Mouse (Mus musculus) ovary, postnatal 14 days (tissue): Measurements from ENCODE around the gene Zc3hav1l.

ENCODE experiments used
- DNase-seq: peaks from one replicate; pipeline ENCODE4 v3.0.0; 2022; ENCODE audit warnings: low spot score

Gene Zc3hav1l

DNA sequence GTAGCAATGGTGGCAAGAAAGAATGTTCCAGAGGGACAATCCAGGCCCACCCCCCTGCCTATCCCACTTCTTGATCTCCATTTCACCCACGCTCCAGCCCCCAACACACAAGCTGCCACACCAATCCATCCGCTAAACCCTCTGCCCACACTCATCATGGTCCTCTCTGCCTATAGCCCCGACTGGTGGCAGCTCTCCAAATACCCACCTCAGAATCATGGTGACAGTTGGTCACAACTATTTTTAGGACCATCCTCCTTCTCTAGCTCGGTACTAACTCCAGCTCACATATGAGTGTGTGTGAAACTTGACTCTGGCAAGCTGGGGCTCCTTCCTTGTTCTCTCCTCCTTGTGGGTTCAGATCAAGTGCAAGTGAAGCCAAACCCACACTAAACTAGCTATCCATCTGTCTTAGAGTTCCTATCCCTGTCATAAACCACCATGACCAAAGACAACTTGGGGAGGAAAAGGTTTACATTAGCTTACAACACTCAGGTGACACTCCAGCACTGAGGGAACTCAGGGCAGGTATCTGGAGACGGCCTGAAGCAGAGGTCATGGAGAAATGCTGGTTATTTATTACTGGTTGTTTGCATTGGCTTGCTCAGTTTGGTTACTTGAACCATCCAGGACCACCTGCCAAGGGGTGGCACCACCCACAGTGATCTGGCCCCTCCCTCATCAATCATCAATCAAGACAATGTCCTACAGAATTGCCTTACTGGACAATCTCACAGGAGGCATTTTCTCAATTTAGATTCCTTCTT is 35.5 kb downstream of the Zc3hav1l start:
- no peak for DNase-seq

DNA sequence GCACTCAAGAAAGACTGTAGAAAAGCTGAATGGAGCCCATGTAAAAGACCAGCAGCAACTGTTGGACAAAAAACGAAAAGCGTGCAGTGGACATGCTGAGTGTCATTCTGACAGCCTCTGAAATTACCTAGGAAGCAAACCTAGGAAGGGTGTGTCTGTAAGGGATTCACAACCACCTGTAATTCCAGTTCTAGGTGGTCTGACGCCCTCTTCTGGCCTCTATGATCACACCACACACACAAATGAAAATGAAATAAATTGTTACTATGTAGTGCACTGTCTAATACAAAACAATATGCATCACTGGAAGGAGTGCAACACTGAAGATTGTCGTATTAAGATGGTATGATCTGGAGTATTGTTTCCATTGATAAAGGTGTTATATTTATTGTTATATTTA is 37.2 kb downstream of the Zc3hav1l start:
- no peak for DNase-seq

DNA sequence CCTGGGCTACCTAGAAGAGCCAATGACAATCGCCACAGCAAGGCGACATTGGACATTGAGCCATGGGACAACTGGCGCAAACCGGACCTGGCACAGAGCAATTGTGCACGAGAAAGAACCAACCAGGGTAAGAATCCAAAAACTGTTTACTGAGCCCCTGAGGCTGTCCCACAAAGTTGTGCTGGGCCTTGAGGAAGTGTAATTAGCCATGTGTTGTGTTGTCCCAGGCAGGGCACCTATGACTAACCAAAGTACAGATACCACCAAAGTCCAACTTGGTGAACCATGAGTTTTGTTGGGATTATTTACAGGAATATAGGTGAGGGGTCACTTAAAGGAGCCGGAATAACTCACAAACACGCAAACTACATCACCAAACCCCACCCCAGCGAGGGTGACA is 41.6 kb downstream of the Zc3hav1l start:
- DNase-seq, result no peak

DNA sequence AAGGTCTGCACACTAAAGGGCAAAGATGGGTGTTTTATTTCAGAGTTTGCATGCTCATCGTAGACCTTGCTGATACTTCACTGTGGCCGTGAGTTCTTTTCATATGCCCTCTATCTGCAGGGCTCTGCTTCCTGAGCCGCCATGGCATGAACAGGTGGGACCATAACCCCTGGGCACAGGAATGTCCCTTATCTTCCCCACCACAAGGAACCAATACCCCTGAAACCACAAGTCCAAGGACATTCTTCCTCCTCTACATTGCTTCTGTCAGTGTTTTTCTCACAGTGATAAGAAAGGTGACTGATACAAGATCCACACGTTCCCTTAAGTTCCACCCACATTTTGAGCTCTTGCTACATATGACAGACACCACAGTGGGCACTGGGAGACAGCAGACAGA is 42.3 kb downstream of the Zc3hav1l start:
- DNase-seq, result no peak

DNA sequence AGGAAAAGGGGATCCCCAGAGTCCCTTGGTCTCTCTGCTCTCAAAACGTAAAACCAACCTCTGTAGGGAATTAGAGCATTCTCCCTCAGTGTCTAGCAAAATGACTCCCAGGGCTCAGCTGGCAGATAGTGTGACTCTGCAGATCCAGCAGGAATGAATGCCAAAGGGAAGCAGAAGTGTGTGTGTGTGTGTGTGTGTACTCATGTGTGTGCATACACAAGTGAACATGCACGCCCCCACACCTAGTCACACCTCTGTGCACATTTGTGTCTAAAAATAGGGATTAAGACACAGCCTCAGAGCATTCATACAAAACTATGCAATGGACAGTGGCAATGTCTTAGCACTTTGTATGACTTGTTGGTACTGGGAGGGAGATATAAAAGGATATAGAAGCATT is 43.3 kb downstream of the Zc3hav1l start:
- DNase-seq, result no peak

DNA sequence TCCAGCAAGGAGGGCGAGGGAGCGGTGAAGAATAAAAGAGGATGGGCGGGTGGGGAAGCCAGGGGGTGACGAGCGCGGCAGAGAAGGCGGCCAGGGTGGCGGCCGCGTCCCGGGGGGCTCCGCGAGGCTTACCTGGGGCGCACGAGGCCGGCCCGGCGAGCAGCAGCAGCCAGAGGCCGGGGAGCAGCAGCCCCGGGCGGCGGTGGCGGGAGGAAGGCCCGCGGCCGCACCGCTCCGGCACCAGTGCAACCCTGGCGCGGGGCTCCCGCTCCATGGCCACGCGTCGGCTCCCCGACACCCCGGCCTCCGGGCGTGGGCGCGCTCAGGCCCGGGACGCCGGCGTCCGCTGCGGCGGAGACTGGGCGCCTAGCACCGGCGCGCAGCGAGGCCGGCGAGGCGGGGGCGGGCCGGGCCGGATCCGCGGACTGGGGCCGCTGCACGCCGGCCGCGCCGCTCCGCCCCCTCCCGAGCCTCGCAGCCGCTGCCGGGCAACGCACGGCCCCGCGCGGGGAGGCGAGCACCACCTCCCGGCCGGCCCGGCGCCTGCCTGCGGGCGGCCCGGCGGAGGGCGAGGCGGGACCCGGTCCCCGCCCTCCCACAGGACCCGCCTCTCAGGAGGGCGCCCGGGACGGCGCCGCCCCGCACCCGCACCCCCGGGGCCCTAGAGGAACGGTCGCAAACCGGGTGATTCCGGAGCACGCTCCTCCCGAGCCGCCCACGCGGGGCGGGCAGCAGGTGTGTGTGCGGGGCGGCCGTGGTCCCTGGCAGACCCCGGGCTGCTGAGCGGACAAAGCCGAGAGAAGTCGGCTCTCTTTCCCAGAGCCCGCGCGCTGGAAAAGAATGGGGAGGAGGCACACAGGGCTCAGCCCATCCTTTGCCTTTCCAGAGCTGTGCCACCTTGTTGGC is 45.1 kb downstream of the Zc3hav1l start, which contains the start of gene D630045J12Rik:
Gene D630045J12Rik, minus strand, starts transcription at position 274 of the 906 bp plus-strand sequence.
- DNase-seq, result peak; percentile 67

DNA sequence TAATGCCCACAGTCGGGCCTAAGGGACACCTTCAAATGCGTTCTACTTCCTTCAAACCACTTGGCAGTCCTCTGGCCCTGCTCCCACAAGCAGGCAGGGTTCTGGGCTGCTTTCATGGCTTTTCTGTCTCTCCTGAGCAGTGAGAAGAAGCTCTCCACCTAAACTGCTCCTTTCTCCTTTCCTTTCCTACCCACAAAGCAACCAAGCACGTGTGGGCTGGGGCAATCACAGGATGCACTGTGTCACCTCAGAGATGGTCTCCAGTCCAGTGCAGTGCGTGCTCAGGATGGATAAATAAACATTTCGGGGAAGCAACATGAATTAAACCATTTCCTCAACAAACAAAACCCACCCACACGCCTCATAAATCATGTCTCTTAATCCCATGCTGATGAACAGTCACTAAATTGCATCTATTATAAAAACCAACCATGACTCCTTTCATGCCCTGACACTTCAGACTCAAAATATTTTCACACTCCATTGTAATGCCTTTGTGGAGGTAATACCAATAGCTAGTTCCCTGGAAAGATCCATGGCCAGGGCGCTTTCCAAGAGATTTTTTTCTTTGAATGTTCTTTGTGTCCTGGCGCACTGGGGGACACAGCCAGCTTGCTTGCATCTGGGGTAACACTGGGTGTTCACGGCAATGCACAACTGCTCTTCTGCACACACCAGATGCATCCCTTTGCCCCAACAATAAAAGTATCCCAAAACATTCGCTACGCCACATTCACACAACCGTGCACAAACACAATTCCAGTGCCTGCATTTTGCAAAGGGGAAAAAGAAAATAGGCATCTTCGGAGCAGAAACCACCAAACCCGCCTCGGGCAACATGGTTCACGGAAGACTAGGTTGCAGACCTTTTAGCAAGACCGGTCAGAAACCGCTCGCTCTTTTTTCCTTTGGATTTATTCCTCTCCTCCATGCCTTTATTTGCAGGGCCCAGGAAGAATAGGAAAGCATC is 46.0 kb downstream of the Zc3hav1l start:
- DNase-seq, result no peak

DNA sequence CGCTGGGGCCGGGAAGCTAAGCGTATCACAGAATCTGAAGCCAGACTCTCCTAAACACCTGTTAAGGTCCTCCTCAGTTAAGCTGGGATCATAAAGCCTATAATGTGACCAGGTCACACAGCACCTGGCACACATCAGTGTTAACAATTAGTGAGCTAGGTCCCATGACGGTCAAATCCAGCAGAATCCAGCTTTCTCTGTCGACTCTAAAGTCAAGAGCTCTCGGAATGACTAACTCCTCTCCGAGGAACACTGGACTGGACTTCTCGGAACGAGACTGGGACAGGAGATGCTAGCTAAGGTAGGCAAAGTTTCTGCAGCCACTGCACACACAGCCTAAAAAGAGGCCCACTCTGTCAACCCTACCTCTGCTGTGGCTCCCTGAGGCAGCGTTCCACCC is 46.9 kb downstream of the Zc3hav1l start:
- no peak for DNase-seq

DNA sequence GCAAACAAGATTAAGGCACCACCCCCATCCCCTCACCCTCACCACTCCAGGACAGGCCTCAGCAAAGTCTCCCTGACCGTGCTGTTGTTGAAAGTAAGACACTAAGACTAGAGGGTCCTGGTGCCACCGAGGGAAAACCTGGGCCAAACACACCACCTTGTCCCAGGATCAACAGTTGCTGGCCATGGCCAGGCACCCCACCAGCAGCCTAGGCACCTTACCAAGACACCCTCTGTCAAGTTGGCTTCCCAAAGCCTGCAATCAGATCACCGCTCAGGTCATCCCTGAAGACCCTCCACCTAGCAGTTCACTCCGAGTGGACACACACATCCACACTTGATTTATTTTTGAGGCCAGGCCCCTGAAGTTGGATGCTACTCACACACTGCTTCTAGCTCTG is 47.6 kb downstream of the Zc3hav1l start:
- no peak for DNase-seq

DNA sequence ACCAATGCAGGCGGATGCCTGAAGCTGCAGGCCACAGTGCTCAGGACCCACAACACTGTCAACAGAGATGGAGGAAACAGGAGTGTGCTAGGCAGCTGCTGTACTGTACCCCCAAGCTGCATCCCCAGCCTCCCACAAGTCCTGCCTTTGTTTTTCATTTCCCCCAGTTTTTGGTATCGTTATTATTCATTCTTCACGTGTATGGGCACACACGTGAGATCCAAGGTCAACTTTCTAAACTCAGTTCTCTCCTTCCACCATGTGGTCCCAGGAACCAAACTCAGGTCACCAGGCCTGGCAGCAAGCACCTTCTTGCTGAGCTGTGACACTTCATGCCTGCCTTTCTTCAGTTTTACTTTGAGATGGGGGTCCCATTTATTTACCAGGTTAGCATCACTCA is 51.7 kb downstream of the Zc3hav1l start:
- DNase-seq, result no peak

DNA sequence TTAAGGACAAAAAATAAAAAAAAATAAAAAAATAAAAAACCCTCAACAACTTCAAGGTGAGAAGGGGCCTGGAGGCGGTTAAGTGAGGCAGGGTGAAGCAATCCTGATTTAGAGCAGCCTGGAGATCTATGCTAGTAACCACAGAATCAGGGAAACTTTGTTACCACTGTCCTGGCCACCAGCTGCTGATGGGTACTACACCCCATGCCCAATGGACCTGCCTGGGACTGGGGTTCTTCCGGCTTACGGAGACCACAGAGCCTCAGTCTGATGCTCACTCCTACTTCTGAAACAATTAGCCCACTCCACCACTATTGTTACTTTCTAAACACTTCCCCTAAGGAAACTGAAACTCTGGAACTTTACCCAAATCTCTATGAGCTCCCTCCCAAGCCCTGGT is 54.3 kb downstream of the Zc3hav1l start:
- DNase-seq, result no peak

DNA sequence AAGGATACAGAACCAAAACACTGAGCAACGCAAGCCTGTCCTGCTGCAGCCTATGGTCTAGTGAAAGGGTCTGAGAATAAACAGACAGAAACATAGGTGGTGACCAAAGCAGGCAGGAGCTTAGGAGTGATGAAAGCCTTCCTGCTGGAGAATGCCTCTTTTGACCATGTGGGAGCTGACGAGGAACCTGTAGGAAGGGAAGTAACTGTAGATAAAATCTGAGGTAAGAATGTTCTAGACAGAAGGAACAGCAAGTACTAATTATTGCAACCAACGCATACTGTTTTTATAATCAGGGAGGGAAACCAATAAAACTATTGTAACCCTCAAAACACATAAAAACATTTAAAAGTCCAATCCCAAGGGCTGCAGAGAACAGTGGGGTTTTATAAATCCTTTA is 54.9 kb downstream of the Zc3hav1l start:
- DNase-seq, result no peak

DNA sequence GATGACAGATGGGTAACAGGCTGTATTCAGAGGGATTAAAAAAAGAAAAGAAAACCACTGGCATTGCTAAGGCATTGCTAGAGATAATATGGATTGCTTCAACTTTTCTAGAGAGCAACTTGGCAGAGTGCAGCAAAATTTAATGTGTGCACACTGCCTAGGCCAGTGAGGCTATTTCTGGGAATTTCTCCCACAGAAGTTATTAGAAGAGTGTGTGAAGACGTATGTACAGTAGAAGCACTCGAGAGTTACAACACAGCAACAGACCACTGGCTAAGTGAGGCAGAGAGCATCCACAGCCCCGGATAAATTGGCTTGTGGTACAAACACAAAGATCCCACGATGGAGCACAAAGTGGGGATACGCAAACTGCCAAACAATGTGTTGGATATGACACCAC is 56.2 kb downstream of the Zc3hav1l start:
- DNase-seq, result no peak

DNA sequence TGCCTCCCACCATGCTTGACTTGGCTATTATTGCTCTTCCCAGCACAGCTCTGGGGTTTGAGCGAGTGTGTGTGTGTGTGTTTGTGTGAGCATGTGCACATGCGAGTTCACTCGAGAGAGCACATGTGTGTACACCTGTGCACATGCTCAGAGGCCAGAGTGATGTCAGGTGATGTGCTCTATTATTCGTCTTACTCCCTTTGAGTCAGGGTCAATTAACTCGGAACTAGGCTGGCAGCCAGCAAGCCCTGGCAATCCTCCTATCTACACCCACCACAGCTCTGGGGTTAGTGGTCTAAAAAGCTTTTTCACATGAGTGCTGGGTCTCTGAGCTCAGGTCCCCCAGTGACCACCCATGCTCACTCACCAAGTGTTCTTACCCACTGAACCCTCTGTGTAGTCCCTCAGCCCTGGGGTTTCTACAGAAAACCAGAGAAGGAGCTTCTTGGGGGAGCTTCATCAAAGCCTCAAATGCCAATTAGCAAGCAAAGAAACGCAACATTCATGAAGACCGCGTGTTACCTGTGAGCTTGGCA is 56.7 kb downstream of the Zc3hav1l start:
- DNase-seq, result no peak

DNA sequence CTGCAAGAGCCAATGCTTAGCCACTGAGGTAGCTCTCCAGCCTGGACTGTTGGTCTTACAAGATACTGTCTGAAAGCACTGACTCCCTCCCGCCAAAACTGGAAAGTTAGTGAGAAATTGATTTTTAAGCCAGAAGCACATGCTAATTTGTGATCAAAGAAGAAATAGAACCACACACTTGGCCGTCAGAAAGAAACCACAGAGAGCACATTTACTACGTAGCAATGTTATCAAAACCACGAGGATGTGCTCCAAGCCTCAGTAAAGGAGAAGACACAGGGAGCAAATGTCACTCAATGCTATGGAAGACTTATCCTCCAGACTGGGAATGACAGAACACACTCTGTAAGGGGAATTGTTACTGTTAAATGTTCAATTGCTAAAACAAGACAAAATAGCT is 57.6 kb downstream of the Zc3hav1l start:
- DNase-seq, result no peak

DNA sequence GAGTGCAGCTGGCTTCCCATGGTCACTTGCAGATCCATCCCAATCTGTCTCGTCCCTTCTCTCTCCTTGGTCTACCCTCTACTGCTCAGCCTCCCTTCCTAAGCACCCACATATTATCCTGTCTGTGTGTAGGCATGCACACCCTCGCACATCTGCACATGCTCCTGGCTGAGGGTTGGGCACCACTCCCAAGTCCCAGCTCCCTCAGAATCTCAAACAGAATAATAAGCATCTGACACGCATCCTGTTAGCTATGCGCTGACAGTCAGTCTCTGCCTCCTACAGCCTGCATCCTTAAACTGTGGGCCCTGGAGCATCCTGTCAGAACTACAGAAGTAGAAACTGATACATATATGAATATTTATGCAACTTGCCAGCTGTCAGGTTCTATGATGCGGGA is 58.4 kb downstream of the Zc3hav1l start:
- no peak for DNase-seq

DNA sequence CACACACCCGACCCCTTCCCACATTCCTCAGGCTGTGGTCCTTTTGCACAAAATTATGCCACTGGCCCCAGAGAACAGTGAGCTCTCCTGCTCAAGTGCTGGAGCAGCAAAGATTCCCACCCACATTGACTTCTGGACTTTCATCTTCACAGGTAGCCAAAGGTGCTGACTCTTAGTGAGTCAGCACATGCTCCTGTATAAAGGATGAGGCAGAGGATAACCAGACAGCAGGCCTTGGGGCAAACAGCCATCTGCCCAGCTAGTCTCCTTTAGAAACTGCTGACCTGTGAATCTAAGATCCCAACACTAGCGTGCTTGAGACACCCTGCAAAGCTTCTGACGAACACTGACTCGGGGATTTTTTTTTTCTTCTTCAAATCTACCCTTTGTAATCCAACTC is 60.7 kb downstream of the Zc3hav1l start:
- no peak for DNase-seq
